Mouse (Mus musculus) heart, postnatal 0 days (tissue): ENCODE measurements around the gene Stap2. TPM values are rescaled to one million over a fixed set of nuclear protein-coding genes. Genes with fewer than 3 reads are reported as not detected.
A peak's percentile ranks its signal among the peaks of the same experiment; 100 is the strongest.

Experiments
- ATAC-seq: fragments of 200-750 bp; cut with Nextera tagmentation; 2 replicates; pipeline ENCODE4 v1.8.0; 2017; ENCODE audit warnings: low read depth, moderate number of reproducible peaks, moderate library complexity; ENCODE audit not compliant: insufficient read depth
- DNase-seq: peaks from one replicate; pipeline ENCODE4 v3.0.0-alpha.2; 2016; ENCODE audit warnings: low spot score
- H3K27ac ChIP-seq: fragments of 300-500 bp; sonication (generic); 2 replicates; pipeline ENCODE4 v1.5.1; 2014; ENCODE audit warnings: low read depth, mild to moderate bottlenecking
- H3K27me3 ChIP-seq: fragments of 300-500 bp; sonication (generic); 2 replicates; pipeline ENCODE4 v1.6.1; 2014; ENCODE audit warnings: low read length, mixed read lengths; ENCODE audit not compliant: control insufficient read depth, insufficient read depth
- H3K36me3 ChIP-seq: fragments of 300-500 bp; sonication (generic); replicated peaks from 2 replicates; pipeline ENCODE4 v1.6.1; 2014; ENCODE audit warnings: low read length, mixed read lengths; ENCODE audit not compliant: control insufficient read depth, insufficient read depth
- H3K4me1 ChIP-seq: fragments of 300-500 bp; sonication (generic); 2 replicates; pipeline ENCODE4 v1.6.1; 2014; ENCODE audit warnings: antibody characterized with exemption; ENCODE audit not compliant: control insufficient read depth, insufficient read depth
- H3K4me2 ChIP-seq: fragments of 300-500 bp; sonication (generic); 2 replicates; pipeline ENCODE4 v1.6.1; 2014; ENCODE audit warnings: low read depth, mild to moderate bottlenecking, low read length, moderate library complexity
- H3K4me3 ChIP-seq: fragments of 300-500 bp; sonication (generic); 2 replicates; pipeline ENCODE4 v1.5.1; 2014; ENCODE audit warnings: low read depth, low read length
- H3K9ac ChIP-seq: fragments of 300-500 bp; sonication (generic); replicated peaks from 2 replicates; pipeline ENCODE4 v1.6.1; 2014; ENCODE audit warnings: low read depth, low read length, mixed read lengths
- H3K9me3 ChIP-seq: fragments of 300-500 bp; sonication (generic); replicated peaks from 2 replicates; pipeline ENCODE4 v1.6.1; 2016; ENCODE audit warnings: low read length; ENCODE audit not compliant: control insufficient read depth
- CTCF ChIP-seq: IDR thresholded peaks from 2 replicates; pipeline ENCODE4 v1.5.1; 2016; ENCODE audit warnings: antibody characterized with exemption, control low read depth, low read depth
- EP300 ChIP-seq: IDR thresholded peaks from 2 replicates; pipeline ENCODE4 v1.6.1; 2016; ENCODE audit warnings: antibody characterized with exemption, low read depth
- WGBS: fragments of 180-500 bp; shearing (Covaris S2); extraction: QIAGEN DNeasy Blood & Tissue Kit; methylation state at CpG from one replicate; pipeline ENCODE4 v1.1.7; 2014; 5-methylcytosine and 5-hydroxymethylcytosine counted together
- polyA plus RNA-seq: library from polyadenylated mRNA; unstranded; fragments of >200 nt; fragmentation: Nextera tagmentation; extraction: Ambion mirVana; gene quantifications from 2 replicates; pipeline ENCODE4 v1.2.1, GENCODE M21; 2015
- total RNA-seq: library from RNA; depleted of rRNA; stranded (reverse); fragments of >200 nt; gene quantifications from 2 replicates; pipeline ENCODE4 v1.2.3, GENCODE M21; 2014; ENCODE audit warnings: low replicate concordance

Stap2 gene
- total and polyA plus RNA-seq, 2 experiments from 2014 or later: 16.0 to 23.7 TPM

GRCm38 (mm10) chr17:55961631-55962030 lies 43.8 kb downstream of the Stap2 start:
- peaks cover under 1% of the 10 kb centered on the region; the same call in 1 of the 2 replicates for H3K27me3 ChIP-seq
- H3K4me2 ChIP-seq: no peak overlapping the region
- peaks cover 4% of the 10 kb centered on the region; the same call in 1 of the 2 replicates for H3K4me1 ChIP-seq
- TF ChIP-seq EP300 (no peak), CTCF (no peak)
- H3K9me3 ChIP-seq: no peaks in the 10 kb centered on the region
- no peak overlapping the region for H3K4me3 ChIP-seq
- no peak overlapping the region for H3K9ac ChIP-seq
- ATAC-seq: no peak
- WGBS: 91% methylated on average over 7 of the region's 7 CpGs
- DNase-seq: no peak
- no peak overlapping the region for H3K27ac ChIP-seq
- peaks cover 49% of the 10 kb centered on the region for H3K36me3 ChIP-seq

- Histone ChIP-seq H3K4me1 (peaks cover 4% of the 10 kb centered on the region; the same call in 1 of the 2 replicates), H3K4me2 (no peak overlapping the region), H3K27ac (no peak overlapping the region), H3K4me3 (no peak overlapping the region), H3K9ac (no peak overlapping the region), H3K27me3 (peaks cover 9% of the 10 kb centered on the region; the same call in 1 of the 2 replicates), H3K9me3 (no peaks in the 10 kb centered on the region), H3K36me3 (peaks cover 40% of the 10 kb centered on the region)
- ATAC-seq: no peak
- DNase-seq: no peak
- no peak for TF ChIP-seq CTCF
- no peak for TF ChIP-seq EP300
Observed at GRCm38 (mm10) chr17:55960791-55961190, 44.6 kb downstream of the Stap2 start.

- Histone ChIP-seq H3K4me1 (peaks cover 4% of the 10 kb centered on the region; the same call in 1 of the 2 replicates), H3K4me2 (peak overlapping the region; percentile 59), H3K9ac (no peak overlapping the region), H3K27me3 (peaks cover 13% of the 10 kb centered on the region; the same call in 1 of the 2 replicates), H3K9me3 (no peaks in the 10 kb centered on the region), H3K27ac (no peak overlapping the region), H3K4me3 (peak overlapping the region; percentile 55), H3K36me3 (peaks cover 35% of the 10 kb centered on the region)
- WGBS: 70% methylated on average over 10 of the region's 10 CpGs
- DNase-seq: no peak
- ATAC-seq: no peak
- TF ChIP-seq EP300 (no peak), CTCF (no peak)
Observed at GRCm38 (mm10) chr17:55959946-55960740, 45.2 kb downstream of the Stap2 start.

- peak; percentile 96 for DNase-seq
- peaks cover 24% of the 10 kb centered on the region for H3K36me3 ChIP-seq
- ATAC-seq: peak; percentile 94
- TF ChIP-seq CTCF (no peak), EP300 (peak; percentile 55; the same call in 1 of the 2 replicates)
- no peaks in the 10 kb centered on the region for H3K9me3 ChIP-seq
- peak within 1 kb of the TSS; percentile 42 for H3K9ac ChIP-seq
- H3K27ac ChIP-seq: peak within 1 kb of the TSS; percentile 95
- H3K4me1 ChIP-seq: peaks cover 4% of the 10 kb centered on the region; the same call in 1 of the 2 replicates
- WGBS: under 1% methylated on average over 44 of the region's 46 CpGs
- H3K27me3 ChIP-seq: peaks cover 17% of the 10 kb centered on the region; the same call in 1 of the 2 replicates
- peak within 1 kb of the TSS; percentile 59 for H3K4me2 ChIP-seq
- peak within 1 kb of the TSS; percentile 55 for H3K4me3 ChIP-seq
Observed at GRCm38 (mm10) chr17:55958918-55959728, 46.3 kb downstream of the Stap2 start, which contains the start of gene Yju2. Yju2 (plus strand) TSS chr17:55959099.

DNA sequence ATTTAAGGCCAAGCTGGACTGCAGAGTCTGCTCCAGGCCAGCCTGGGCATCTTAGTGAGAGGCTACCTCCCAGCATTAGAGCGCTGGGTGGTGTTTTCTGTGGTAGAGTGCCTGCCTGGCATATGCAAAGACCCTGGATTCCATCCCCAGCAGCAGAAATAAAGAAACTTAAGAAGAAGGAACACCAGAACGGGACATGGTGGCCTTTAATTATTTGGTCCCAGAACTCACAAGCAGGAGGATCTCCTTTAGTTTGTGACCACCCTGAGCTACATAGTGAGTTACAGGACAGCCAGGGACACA lies 46.8 kb downstream of the Stap2 start:
- H3K4me1 ChIP-seq: peaks cover 4% of the 10 kb centered on the region; the same call in 1 of the 2 replicates
- peak overlapping the region; percentile 55 for H3K4me3 ChIP-seq
- TF ChIP-seq CTCF (no peak), EP300 (no peak)
- peaks cover 19% of the 10 kb centered on the region for H3K36me3 ChIP-seq
- DNase-seq: no peak
- peak overlapping the region; percentile 59 for H3K4me2 ChIP-seq
- 22% methylated on average over 2 of the region's 2 CpGs for whole genome bisulfite sequencing
- no peak overlapping the region; the same call in 1 of the 2 replicates for H3K9ac ChIP-seq
- H3K9me3 ChIP-seq: no peaks in the 10 kb centered on the region
- peaks cover 21% of the 10 kb centered on the region; the same call in 1 of the 2 replicates for H3K27me3 ChIP-seq
- no peak for ATAC-seq
- H3K27ac ChIP-seq: peak overlapping the region; percentile 95
